Mouse (Mus musculus): ENCODE results near the gene Zswim5. TPM values are rescaled to one million over a fixed set of nuclear protein-coding genes. Genes with fewer than 3 reads are reported as not detected.

Zswim5 gene
- polyA plus RNA-seq, 1 experiment from 2014 or later: 9.2 TPM

DNA sequence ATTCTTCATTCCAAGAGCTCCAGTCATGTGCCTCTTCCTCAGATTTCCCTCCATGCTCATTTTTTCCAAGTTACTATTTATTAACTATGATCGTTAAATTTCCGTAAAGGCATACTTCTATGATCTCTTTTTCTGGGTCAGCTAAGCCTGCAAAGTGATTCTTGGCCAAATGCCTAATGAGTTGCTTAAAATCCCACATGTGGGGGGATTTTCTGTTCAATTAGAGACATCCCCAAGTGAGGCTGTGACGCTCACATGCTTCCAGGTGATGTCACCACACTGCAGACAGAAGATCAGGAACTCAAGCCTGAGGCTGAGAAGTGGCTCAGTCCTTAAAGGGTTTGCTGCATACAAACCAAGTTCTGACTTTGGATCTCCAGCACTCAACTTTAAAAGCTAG lies 27.3 kb upstream of the Zswim5 start:
- WGBS: 74% methylated on average over 3 of the region's 3 CpGs
- peaks cover 6% of the 10 kb centered on the region; the same call in 1 of the 2 replicates for H3K4me1 ChIP-seq (ENCODE audit: control insufficient read depth, insufficient read depth, low read length)
- H3K4me3 ChIP-seq (replicated peaks; ENCODE audit: low read depth, low read length): no peak overlapping the region
- ATAC-seq (ENCODE audit: low FRiP score, low TSS enrichment) (no peak), DNase-seq (peak; percentile 13)
- H3K27me3 ChIP-seq (ENCODE audit: control insufficient read depth, insufficient read depth, low read length): no peaks in the 10 kb centered on the region
- no peak overlapping the region for H3K9ac ChIP-seq (replicated peaks; ENCODE audit: low read length)
- H3K4me2 ChIP-seq (ENCODE audit: low read length): no peak overlapping the region
- H3K9me3 ChIP-seq (ENCODE audit: control insufficient read depth, low read length): no peaks in the 10 kb centered on the region
- no peaks in the 10 kb centered on the region for H3K36me3 ChIP-seq (ENCODE audit: control insufficient read depth, insufficient read depth, low read length)
- no peak overlapping the region for H3K27ac ChIP-seq (replicated peaks; ENCODE audit: low read depth, low read length)

GRCm38 (mm10) chr4:116854286-116854685 lies 22.9 kb upstream of the Zswim5 start:
- H3K36me3 ChIP-seq (ENCODE audit: control insufficient read depth, insufficient read depth, low read length): no peaks in the 10 kb centered on the region
- DNase-seq (peak; percentile 29), ATAC-seq (ENCODE audit: low FRiP score, low TSS enrichment) (no peak)
- no peak overlapping the region for H3K27ac ChIP-seq (replicated peaks; ENCODE audit: low read depth, low read length)
- H3K9ac ChIP-seq (replicated peaks; ENCODE audit: low read length): no peak overlapping the region
- H3K4me1 ChIP-seq (ENCODE audit: control insufficient read depth, insufficient read depth, low read length): peaks cover 6% of the 10 kb centered on the region; the same call in 1 of the 2 replicates
- no peaks in the 10 kb centered on the region for H3K9me3 ChIP-seq (ENCODE audit: control insufficient read depth, low read length)
- H3K4me2 ChIP-seq (ENCODE audit: low read length): no peak overlapping the region
- WGBS: 15% methylated on average over 2 of the region's 2 CpGs
- H3K27me3 ChIP-seq (ENCODE audit: control insufficient read depth, insufficient read depth, low read length): no peaks in the 10 kb centered on the region
- H3K4me3 ChIP-seq (replicated peaks; ENCODE audit: low read depth, low read length): no peak overlapping the region

DNA sequence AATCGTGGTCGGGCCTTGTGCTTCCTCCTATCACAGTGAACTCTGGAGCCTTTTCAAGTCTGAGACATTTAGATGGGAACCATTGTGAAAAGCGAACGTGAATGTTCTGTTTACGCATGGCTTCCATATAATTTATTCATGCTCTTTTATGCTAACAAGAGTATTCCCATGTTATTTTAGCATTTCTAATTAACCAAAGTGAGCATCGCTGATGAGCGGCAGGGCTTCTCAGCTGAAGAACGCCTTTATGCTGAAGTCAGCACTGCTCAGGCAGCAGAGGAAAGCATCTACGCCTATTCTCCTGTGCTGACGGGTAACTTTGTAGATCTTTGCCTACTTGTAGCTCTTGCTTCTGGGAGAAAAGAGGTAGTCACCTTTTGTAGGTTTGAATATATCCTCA lies 20.0 kb upstream of the Zswim5 start:
- Histone ChIP-seq H3K9ac (replicated peaks; ENCODE audit: low read length) (no peak overlapping the region), H3K36me3 (ENCODE audit: control insufficient read depth, insufficient read depth, low read length) (no peaks in the 10 kb centered on the region), H3K4me3 (replicated peaks; ENCODE audit: low read depth, low read length) (no peak overlapping the region), H3K4me2 (ENCODE audit: low read length) (no peak overlapping the region), H3K4me1 (ENCODE audit: control insufficient read depth, insufficient read depth, low read length) (peaks cover 6% of the 10 kb centered on the region; the same call in 1 of the 2 replicates), H3K27ac (replicated peaks; ENCODE audit: low read depth, low read length) (no peak overlapping the region), H3K9me3 (ENCODE audit: control insufficient read depth, low read length) (no peaks in the 10 kb centered on the region), H3K27me3 (ENCODE audit: control insufficient read depth, insufficient read depth, low read length) (no peaks in the 10 kb centered on the region)
- ATAC-seq (ENCODE audit: low FRiP score, low TSS enrichment) (no peak), DNase-seq (peak; percentile 45)
- 50% methylated on average over 10 of the region's 10 CpGs for WGBS

DNA sequence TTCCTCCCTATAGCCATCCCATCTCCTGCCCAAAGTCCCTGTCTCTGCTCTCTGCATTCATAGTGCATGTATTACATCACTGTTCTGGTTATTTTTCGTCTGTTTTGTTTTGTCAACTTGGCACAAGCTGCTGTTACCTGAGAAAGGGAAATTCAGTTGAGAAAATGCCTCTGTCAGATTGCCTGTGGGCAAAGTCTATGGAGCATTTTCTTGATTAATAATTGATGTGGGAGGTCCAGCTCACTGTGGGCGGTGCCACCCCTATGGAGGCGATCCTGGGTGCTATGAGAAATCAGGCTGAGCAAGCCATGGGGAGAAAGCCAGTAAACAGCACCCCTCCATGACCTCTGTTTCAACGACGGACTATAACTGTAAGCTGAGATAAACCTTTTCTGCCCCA lies 17.5 kb upstream of the Zswim5 start:
- ATAC-seq (ENCODE audit: low FRiP score, low TSS enrichment) (no peak), DNase-seq (no peak)
- H3K9ac ChIP-seq (replicated peaks; ENCODE audit: low read length): no peak overlapping the region
- H3K9me3 ChIP-seq (ENCODE audit: control insufficient read depth, low read length): no peaks in the 10 kb centered on the region
- H3K4me2 ChIP-seq (ENCODE audit: low read length): no peak overlapping the region
- H3K4me1 ChIP-seq (ENCODE audit: control insufficient read depth, insufficient read depth, low read length): no peaks in the 10 kb centered on the region
- H3K36me3 ChIP-seq (ENCODE audit: control insufficient read depth, insufficient read depth, low read length): no peaks in the 10 kb centered on the region
- WGBS: 81% methylated on average over 5 of the region's 5 CpGs
- no peak overlapping the region for H3K27ac ChIP-seq (replicated peaks; ENCODE audit: low read depth, low read length)
- H3K27me3 ChIP-seq (ENCODE audit: control insufficient read depth, insufficient read depth, low read length): no peaks in the 10 kb centered on the region
- H3K4me3 ChIP-seq (replicated peaks; ENCODE audit: low read depth, low read length): no peak overlapping the region

DNA sequence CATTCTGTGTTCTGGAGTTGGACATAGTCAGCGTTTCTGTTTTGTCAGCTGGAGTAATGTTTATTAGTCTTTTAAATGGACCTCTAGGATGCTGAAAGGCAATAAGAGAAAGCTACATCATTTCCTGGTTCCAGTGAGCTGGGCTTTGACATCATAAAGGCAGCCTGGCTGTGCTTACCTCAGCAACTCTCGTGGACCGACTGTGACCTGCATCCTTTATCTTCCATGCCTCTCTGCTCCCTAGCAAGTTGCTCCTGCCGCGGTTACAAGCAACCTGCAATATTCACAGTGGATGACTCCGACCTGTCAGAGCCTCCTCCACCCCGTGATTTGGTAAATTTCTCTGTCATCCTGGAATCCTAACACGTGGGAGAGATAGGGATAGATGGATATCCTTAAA lies 15.2 kb upstream of the Zswim5 start:
- DNase-seq: no peak
- 78% methylated on average over 8 of the region's 8 CpGs for WGBS
- H3K36me3 ChIP-seq (ENCODE audit: control insufficient read depth, insufficient read depth, low read length): no peaks in the 10 kb centered on the region

GRCm38 (mm10) chr4:116869898-116870297 lies 7.3 kb upstream of the Zswim5 start:
- Histone ChIP-seq H3K4me1 (ENCODE audit: control insufficient read depth, insufficient read depth, low read length) (no peaks in the 10 kb centered on the region), H3K27ac (replicated peaks; ENCODE audit: low read depth, low read length) (no peak overlapping the region), H3K9me3 (ENCODE audit: control insufficient read depth, low read length) (no peaks in the 10 kb centered on the region), H3K36me3 (ENCODE audit: control insufficient read depth, insufficient read depth, low read length) (no peaks in the 10 kb centered on the region), H3K9ac (replicated peaks; ENCODE audit: low read length) (no peak overlapping the region), H3K4me2 (ENCODE audit: low read length) (no peak overlapping the region), H3K4me3 (replicated peaks; ENCODE audit: low read depth, low read length) (no peak overlapping the region), H3K27me3 (ENCODE audit: control insufficient read depth, insufficient read depth, low read length) (no peaks in the 10 kb centered on the region)
- WGBS: 71% methylated on average over 3 of the region's 3 CpGs
- DNase-seq (no peak), ATAC-seq (ENCODE audit: low FRiP score, low TSS enrichment) (no peak)

More for the DNA sequence above, 15.2 kb upstream of the Zswim5 start:
- H3K9me3 ChIP-seq (ENCODE audit: control insufficient read depth, low read length): no peaks in the 10 kb centered on the region
- no peak for ATAC-seq (ENCODE audit: low FRiP score, low TSS enrichment)
- no peaks in the 10 kb centered on the region for H3K4me1 ChIP-seq (ENCODE audit: control insufficient read depth, insufficient read depth, low read length)
- no peak overlapping the region for H3K4me3 ChIP-seq (replicated peaks; ENCODE audit: low read depth, low read length)
- H3K27ac ChIP-seq (replicated peaks; ENCODE audit: low read depth, low read length): no peak overlapping the region
- no peaks in the 10 kb centered on the region for H3K27me3 ChIP-seq (ENCODE audit: control insufficient read depth, insufficient read depth, low read length)
- H3K9ac ChIP-seq (replicated peaks; ENCODE audit: low read length): no peak overlapping the region
- H3K4me2 ChIP-seq (ENCODE audit: low read length): no peak overlapping the region

- Histone ChIP-seq H3K4me3 (replicated peaks; ENCODE audit: low read depth, low read length) (no peak overlapping the region), H3K4me2 (ENCODE audit: low read length) (no peak overlapping the region), H3K27me3 (ENCODE audit: control insufficient read depth, insufficient read depth, low read length) (no peaks in the 10 kb centered on the region), H3K9me3 (ENCODE audit: control insufficient read depth, low read length) (no peaks in the 10 kb centered on the region), H3K9ac (replicated peaks; ENCODE audit: low read length) (no peak overlapping the region), H3K36me3 (ENCODE audit: control insufficient read depth, insufficient read depth, low read length) (no peaks in the 10 kb centered on the region), H3K4me1 (ENCODE audit: control insufficient read depth, insufficient read depth, low read length) (peaks cover 5% of the 10 kb centered on the region; the same call in 1 of the 2 replicates), H3K27ac (replicated peaks; ENCODE audit: low read depth, low read length) (no peak overlapping the region)
- 85% methylated on average over 4 of the region's 4 CpGs for WGBS
- no peak for ATAC-seq (ENCODE audit: low FRiP score, low TSS enrichment)
- DNase-seq: no peak
These were observed 2.6 kb upstream of the Zswim5 start for GRCm38 (mm10) chr4:116874595-116874994.

DNA sequence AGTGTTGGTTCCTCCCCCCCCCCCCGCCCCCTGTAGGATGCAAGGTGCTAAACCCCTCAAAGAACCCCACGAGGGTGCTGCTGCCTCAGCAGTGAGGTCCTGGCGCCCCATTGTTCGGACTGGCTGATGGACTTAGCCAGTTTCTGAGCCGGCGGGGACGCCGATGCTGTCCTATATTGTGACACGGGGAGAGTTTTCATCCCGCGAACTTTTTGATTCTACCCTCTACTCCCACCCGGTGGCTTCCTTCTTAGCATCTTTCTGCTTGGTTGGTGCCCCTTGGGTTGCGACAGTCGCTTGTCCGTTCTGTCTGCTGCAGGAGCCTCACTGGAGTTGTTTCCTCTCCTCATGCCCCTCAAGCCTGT lies 564 bp upstream of the Zswim5 start:
- H3K9ac ChIP-seq (replicated peaks; ENCODE audit: low read length): peak overlapping the region; percentile 96
- WGBS: under 1% methylated on average over 15 of the region's 15 CpGs

DNA sequence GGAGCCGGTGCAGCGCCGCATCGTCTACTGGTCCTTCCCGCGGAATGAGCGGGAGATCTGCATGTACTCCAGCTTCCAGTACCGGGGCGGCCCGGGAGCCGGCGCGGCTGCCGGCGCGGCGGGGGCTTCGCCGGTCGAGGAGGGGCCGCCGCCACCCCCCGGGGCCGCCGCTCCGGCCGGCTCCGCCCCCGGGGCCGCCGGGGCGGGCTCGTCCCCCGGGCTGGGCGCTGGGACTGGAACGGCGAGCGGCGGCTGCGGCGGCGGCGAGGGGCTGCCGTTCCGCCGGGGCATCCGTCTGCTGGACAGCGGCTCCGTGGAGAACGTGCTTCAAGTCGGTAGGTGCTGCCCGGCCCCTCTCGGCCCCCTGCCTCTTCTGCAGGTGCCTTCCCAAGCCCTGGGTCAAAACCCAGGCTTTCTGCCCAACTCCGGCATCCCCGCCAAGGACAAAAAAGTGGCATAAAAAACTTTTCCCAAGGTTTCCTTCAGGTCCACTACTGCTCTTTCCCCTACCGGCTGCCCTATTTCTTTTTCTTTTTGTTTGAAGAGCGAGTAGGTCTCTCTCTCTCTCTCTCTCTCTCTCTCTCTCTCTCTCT lies 649 bp downstream of the Zswim5 start:
- Histone ChIP-seq H3K4me2 (ENCODE audit: low read length) (peak overlapping the region; percentile 72), H3K36me3 (ENCODE audit: control insufficient read depth, insufficient read depth, low read length) (no peaks in the 10 kb centered on the region), H3K9me3 (ENCODE audit: control insufficient read depth, low read length) (no peaks in the 10 kb centered on the region), H3K27me3 (ENCODE audit: control insufficient read depth, insufficient read depth, low read length) (no peaks in the 10 kb centered on the region), H3K4me1 (ENCODE audit: control insufficient read depth, insufficient read depth, low read length) (peaks cover 5% of the 10 kb centered on the region; the same call in 1 of the 2 replicates), H3K9ac (replicated peaks; ENCODE audit: low read length) (peak overlapping the region; percentile 96), H3K4me3 (replicated peaks; ENCODE audit: low read depth, low read length) (peak overlapping the region; percentile 93), H3K27ac (replicated peaks; ENCODE audit: low read depth, low read length) (peak overlapping the region; percentile 99)
- WGBS: under 1% methylated on average over 41 of the region's 57 CpGs
- peak; percentile 39; the same call in 1 of the 2 replicates for ATAC-seq (ENCODE audit: low FRiP score, low TSS enrichment)
- peak; percentile 58 for DNase-seq

More for the DNA sequence above, 564 bp upstream of the Zswim5 start:
- peak overlapping the region; percentile 99 for H3K27ac ChIP-seq (replicated peaks; ENCODE audit: low read depth, low read length)
- ATAC-seq (ENCODE audit: low FRiP score, low TSS enrichment) (peak; percentile 51), DNase-seq (peak; percentile 80)
- H3K9me3 ChIP-seq (ENCODE audit: control insufficient read depth, low read length): no peaks in the 10 kb centered on the region
- H3K4me1 ChIP-seq (ENCODE audit: control insufficient read depth, insufficient read depth, low read length): peaks cover 5% of the 10 kb centered on the region; the same call in 1 of the 2 replicates
- no peaks in the 10 kb centered on the region for H3K36me3 ChIP-seq (ENCODE audit: control insufficient read depth, insufficient read depth, low read length)
- no peaks in the 10 kb centered on the region for H3K27me3 ChIP-seq (ENCODE audit: control insufficient read depth, insufficient read depth, low read length)
- peak overlapping the region; percentile 72 for H3K4me2 ChIP-seq (ENCODE audit: low read length)
- peak overlapping the region; percentile 93 for H3K4me3 ChIP-seq (replicated peaks; ENCODE audit: low read depth, low read length)

All from midbrain, embryonic 14.5 days (tissue).